Mouse (Mus musculus) thymus, adult 2 months (tissue): ENCODE measurements around the gene Cdt1. TPM values are rescaled to one million over a fixed set of nuclear protein-coding genes. Genes with fewer than 3 reads are reported as not detected.

Experiments used
- DNase-seq: peaks from one replicate; pipeline ENCODE4 v3.0.0; 2021
- H3K27ac ChIP-seq: fragments of 200-500 bp; 2 replicates; pipeline ENCODE4 v1.5.1; 2012; ENCODE audit warnings: low read length, control low read depth; ENCODE audit not compliant: control insufficient read depth, insufficient read depth
- H3K27me3 ChIP-seq: fragments of 200-500 bp; 2 replicates; pipeline ENCODE4 v1.6.1; 2012; ENCODE audit warnings: mild to moderate bottlenecking, low read length, moderate library complexity, mixed read lengths; ENCODE audit not compliant: control insufficient read depth, insufficient read depth
- H3K36me3 ChIP-seq: fragments of 200-500 bp; 2 replicates; pipeline ENCODE4 v1.6.1; 2012; ENCODE audit warnings: mild to moderate bottlenecking, low read length, moderate library complexity; ENCODE audit not compliant: control insufficient read depth, insufficient read depth
- H3K4me1 ChIP-seq: fragments of 200-500 bp; replicated peaks from 2 replicates; pipeline ENCODE4 v1.6.1; 2012; ENCODE audit warnings: low read length; ENCODE audit not compliant: control insufficient read depth, insufficient read depth
- H3K4me3 ChIP-seq: fragments of 200-500 bp; 2 replicates; pipeline ENCODE4 v1.5.1; 2012; ENCODE audit warnings: mild to moderate bottlenecking, low read length, control low read depth, moderate library complexity; ENCODE audit not compliant: control insufficient read depth, insufficient read depth
- CTCF ChIP-seq: fragments of 200-500 bp; IDR thresholded peaks from 2 replicates; pipeline ENCODE4 v1.5.1; 2012; ENCODE audit warnings: mild to moderate bottlenecking, control low read depth, low read length, moderate library complexity, borderline replicate concordance; ENCODE audit not compliant: control insufficient read depth, poor library complexity, insufficient read depth; ENCODE audit errors: extremely low read depth
- POLR2A ChIP-seq: fragments of 200-500 bp; IDR thresholded peaks from 2 replicates; pipeline ENCODE4 v1.6.1; 2012; ENCODE audit warnings: mild to moderate bottlenecking, low read length, control low read depth, moderate library complexity; ENCODE audit not compliant: control insufficient read depth, poor library complexity, insufficient read depth; ENCODE audit errors: extremely low read depth
- WGBS: fragments of 180-500 bp; shearing (Covaris S2); methylation state at CpG from one replicate; pipeline ENCODE4 v1.1.7; 2018; 5-methylcytosine and 5-hydroxymethylcytosine counted together
- polyA plus RNA-seq: library from polyadenylated mRNA; depleted of rRNA; stranded (reverse); fragments of >200 nt; gene quantifications from 2 replicates; pipeline ENCODE4 v1.2.3, GENCODE M21; 2012

The Cdt1 gene
- polyA plus RNA-seq, 1 experiment: 136 TPM

GRCm38 (mm10) chr8:122548891-122549439 lies 18.9 kb upstream of the Cdt1 start:
- Histone ChIP-seq H3K27me3 (no peaks in the 10 kb centered on the region), H3K4me3 (no peak overlapping the region), H3K27ac (peak overlapping the region; percentile 67; the same call in 1 of the 2 replicates), H3K36me3 (no peaks in the 10 kb centered on the region), H3K4me1 (peaks cover 36% of the 10 kb centered on the region)
- 73% methylated on average over 3 of the region's 3 CpGs for WGBS
- no peak for DNase-seq
- TF ChIP-seq CTCF (no peak), POLR2A (no peak)

DNA sequence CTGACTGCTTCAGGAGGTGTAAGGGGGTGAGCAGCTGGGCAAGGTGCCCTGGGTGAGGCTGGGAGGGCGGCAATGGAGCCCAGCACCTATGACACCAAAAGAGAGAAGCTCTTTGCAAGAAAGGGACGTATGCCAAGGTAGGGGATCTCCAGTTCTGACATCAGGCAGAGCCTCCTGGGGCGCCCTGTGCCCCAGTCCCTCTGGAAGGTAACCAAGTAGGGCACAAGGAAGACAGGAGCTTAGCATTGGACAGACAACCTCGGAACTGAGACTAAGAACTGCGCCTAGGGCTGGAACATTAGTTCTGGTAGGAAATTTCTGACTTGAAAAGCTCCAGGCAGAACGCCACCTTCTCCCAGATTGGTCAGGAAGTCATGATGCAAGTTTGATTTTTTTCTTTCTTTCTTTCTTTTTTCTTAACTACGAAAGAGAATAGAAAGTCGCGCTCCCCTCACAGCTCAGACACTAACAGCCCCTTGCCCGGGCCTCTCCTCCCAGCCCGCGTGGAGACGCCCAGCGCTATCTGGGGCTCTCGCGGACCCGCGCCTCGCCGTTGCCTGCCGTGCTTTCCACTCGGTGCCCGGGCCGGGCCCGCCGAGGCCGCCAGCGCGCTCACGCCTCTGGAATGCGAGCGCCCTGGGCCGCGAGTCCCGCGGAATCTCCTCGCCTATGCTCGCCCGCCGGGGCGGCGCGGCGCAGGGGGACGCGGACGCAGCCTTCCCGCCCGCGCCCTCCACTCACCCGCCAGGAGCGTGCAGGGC lies 17.4 kb upstream of the Cdt1 start:
- Histone ChIP-seq H3K4me1 (peaks cover 38% of the 10 kb centered on the region), H3K36me3 (no peaks in the 10 kb centered on the region), H3K4me3 (peak overlapping the region; percentile 75), H3K27me3 (no peaks in the 10 kb centered on the region), H3K27ac (no peak overlapping the region)
- WGBS: 1% methylated on average over 52 of the region's 52 CpGs
- peak; percentile 51 for DNase-seq
- TF ChIP-seq CTCF: no peak
- no peak for TF ChIP-seq POLR2A

- H3K4me3 ChIP-seq: peak overlapping the region; percentile 75
- no peaks in the 10 kb centered on the region for H3K27me3 ChIP-seq
- under 1% methylated on average over 40 of the region's 43 CpGs for WGBS
- H3K27ac ChIP-seq: no peak overlapping the region
- TF ChIP-seq CTCF (no peak), POLR2A (no peak)
- DNase-seq: no peak
- H3K36me3 ChIP-seq: no peaks in the 10 kb centered on the region
- H3K4me1 ChIP-seq: peaks cover 40% of the 10 kb centered on the region
These were observed 16.9 kb upstream of the Cdt1 start for GRCm38 (mm10) chr8:122550995-122551264.

- TF ChIP-seq POLR2A (0 out of 2 replicates have a peak, but pooled peaks have one; percentile 28), CTCF (peak; percentile 100)
- H3K27ac ChIP-seq: no peak within 1 kb of the TSS
- 5% methylated on average over 56 of the region's 56 CpGs for WGBS
- DNase-seq: peak; percentile 95
- H3K27me3 ChIP-seq: no peaks in the 10 kb centered on the region
- peaks cover 44% of the 10 kb centered on the region for H3K4me1 ChIP-seq
- H3K4me3 ChIP-seq: peak within 1 kb of the TSS; percentile 75
- H3K36me3 ChIP-seq: no peaks in the 10 kb centered on the region
These were observed 16.4 kb upstream of the Cdt1 start, which contains the start of gene Piezo1 for GRCm38 (mm10) chr8:122551265-122552051. Piezo1 (minus strand) TSS chr8:122551329.

- TF ChIP-seq POLR2A (no peak), CTCF (no peak)
- H3K4me1 ChIP-seq: peaks cover 33% of the 10 kb centered on the region
- no peaks in the 10 kb centered on the region for H3K36me3 ChIP-seq
- WGBS: 87% methylated on average over 6 of the region's 6 CpGs
- no peak for DNase-seq
- H3K27ac ChIP-seq: no peak overlapping the region
- H3K27me3 ChIP-seq: no peaks in the 10 kb centered on the region
- H3K4me3 ChIP-seq: no peak overlapping the region
These were observed 13.0 kb upstream of the Cdt1 start for GRCm38 (mm10) chr8:122554786-122555185.

GRCm38 (mm10) chr8:122556030-122557009 lies 11.5 kb upstream of the Cdt1 start:
- Histone ChIP-seq H3K36me3 (no peaks in the 10 kb centered on the region), H3K27me3 (no peaks in the 10 kb centered on the region), H3K27ac (peak overlapping the region; percentile 88), H3K4me3 (peak overlapping the region; percentile 62), H3K4me1 (peaks cover 36% of the 10 kb centered on the region)
- DNase-seq: peak; percentile 87
- TF ChIP-seq POLR2A: peak; percentile 93; the same call in 1 of the 2 replicates
- TF ChIP-seq CTCF: no peak
- 10% methylated on average over 12 of the region's 12 CpGs for WGBS
